Mouse (Mus musculus): ENCODE measurements around the gene Fnip2.
A peak's percentile ranks its signal among the peaks of the same experiment; 100 is the strongest.

Fnip2 gene

DNA sequence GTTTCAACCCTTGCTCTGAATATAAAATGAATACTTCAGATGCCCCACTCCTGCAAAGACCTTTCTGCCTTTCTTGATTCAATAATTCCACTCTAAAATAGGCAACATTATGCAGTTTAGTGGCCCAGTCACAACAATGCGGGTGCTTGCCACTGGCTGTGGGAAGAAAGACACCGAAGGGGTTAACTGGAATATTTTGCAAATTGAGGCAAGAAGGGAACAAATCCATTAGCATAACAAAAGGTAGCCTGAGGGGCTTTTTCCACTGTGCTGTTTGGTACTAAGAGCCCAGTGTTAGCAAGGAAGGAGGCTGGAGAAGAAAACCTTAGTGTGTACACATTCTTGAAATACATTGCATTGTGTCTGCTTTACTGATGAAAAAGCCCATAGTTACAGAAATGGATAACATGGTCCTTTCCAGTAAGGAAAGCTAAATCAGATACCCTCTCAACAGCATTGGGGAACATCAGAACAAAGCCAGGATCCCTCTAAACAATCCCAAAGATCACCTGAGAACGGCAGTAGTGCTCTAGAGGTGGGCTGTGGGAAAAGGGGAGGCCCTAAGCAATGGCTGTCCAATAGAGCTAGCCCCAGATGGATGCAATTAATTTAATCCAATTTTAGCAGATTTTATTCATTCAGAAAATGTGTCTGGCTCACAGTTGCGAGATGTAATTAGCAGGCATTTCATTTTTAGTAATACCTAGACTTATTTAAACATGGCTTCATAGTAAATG is 150.5 kb downstream of the Fnip2 start:
- DNase-seq (ENCODE audit: extremely low spot score, low spot score) = no peak

- DNase-seq (ENCODE audit: extremely low spot score, low spot score) = no peak
These were observed 151.7 kb downstream of the Fnip2 start for GRCm38 (mm10) chr3:79415929-79416328.

DNA sequence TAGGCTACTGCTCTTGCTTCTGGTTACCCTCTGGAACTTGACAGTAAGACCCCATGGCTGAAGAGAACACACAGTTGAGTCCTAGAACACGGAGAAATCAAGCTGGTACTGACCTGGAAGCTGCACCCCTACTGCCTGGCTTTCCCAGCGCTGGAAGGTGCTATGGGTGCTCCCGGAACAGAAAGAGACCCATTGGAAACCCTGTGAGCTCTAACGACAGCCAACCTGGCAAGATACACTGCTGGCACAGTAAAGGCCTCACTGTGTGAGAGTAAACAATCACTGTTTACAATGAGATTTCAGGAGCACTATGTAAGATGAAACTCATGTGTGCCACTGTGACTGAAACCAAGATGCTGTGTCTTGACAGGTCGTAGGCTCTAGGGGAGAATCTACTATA is 152.5 kb downstream of the Fnip2 start:
- DNase-seq (ENCODE audit: extremely low spot score, low spot score) = no peak

- no peak for DNase-seq (ENCODE audit: extremely low spot score, low spot score)
These were observed 154.1 kb downstream of the Fnip2 start for GRCm38 (mm10) chr3:79413492-79413891.

DNA sequence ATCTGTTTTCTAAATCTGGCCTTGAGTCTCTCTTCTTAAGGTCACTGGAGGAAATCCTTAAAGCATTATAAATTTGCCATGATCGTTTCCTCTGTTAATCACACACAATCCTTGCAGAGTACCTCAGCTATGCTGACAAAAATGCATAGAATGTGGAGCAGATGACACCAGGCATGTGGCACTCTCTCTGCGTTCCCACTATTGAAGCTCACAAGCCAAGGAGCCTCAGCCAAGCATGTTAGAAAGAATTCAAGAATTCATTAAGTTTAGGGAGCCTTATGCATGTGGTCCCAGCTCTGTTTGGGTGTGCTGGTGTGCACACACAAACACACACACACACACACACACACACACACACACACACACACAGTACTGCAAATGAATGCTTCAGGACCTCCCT is 155.9 kb downstream of the Fnip2 start:
- no peak for DNase-seq (ENCODE audit: extremely low spot score, low spot score)

DNA sequence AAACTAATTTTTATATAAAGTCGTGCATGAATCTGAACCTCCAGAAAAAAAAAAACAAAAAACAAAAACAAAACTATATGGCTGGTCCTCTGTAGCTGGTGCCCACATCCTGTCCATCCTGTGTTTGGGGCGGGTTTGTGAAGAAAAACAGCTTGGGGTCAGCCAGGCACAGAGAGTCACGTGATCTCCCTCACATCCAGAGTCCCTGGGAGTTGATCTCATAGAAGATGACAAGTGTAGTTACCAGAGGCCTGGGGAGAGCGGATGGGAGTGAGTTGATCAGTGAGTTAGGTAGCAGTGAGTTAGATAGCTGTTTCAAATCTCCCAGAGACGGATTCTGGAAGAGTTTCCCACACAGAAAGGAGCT is 157.0 kb downstream of the Fnip2 start:
- peak; percentile 46 for DNase-seq (ENCODE audit: extremely low spot score, low spot score)

GRCm38 (mm10) chr3:79409927-79410628 is 157.5 kb downstream of the Fnip2 start:
- DNase-seq (ENCODE audit: extremely low spot score, low spot score) = peak; percentile 36

DNA sequence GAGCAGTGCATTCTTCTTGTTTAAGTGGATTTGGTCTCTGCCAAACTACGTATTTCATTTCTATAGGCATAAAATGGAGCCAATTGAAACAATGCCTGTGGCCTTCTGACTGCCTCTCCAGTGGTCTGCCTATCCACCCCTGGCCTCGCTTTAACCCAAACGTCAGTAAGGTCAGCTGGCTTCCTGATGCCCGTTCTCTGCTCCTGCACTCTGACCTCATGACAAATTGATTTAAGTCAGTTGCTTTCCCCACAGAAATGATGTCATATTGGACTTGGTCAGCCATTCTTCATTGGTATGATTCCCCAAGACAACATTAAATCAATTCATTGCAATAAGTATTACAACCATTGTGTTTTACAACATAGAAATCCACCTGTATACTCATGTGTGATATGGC is 159.1 kb downstream of the Fnip2 start:
- peak; percentile 35 for DNase-seq (ENCODE audit: extremely low spot score, low spot score)
